Mouse (Mus musculus) heart, embryonic 12.5 days (tissue): ENCODE results near the gene Paxip1. TPM values are rescaled to one million over a fixed set of nuclear protein-coding genes. Genes with fewer than 3 reads are reported as not detected.
A peak's percentile ranks its signal among the peaks of the same experiment; 100 is the strongest.

ENCODE experiments used
- ATAC-seq: fragments of 200-750 bp; cut with Nextera tagmentation; 2 replicates; pipeline ENCODE4 v1.8.0; 2017; ENCODE audit warnings: moderate TSS enrichment, moderate library complexity; ENCODE audit not compliant: insufficient number of reproducible peaks, low FRiP score
- H3K27ac ChIP-seq: fragments of 300-500 bp; sonication (generic); 2 replicates; pipeline ENCODE4 v1.5.1; 2016; ENCODE audit warnings: mild to moderate bottlenecking, moderate library complexity; ENCODE audit not compliant: poor library complexity, severe bottlenecking
- H3K27me3 ChIP-seq: fragments of 300-500 bp; sonication (generic); replicated peaks from 2 replicates; pipeline ENCODE4 v1.6.1; 2016; ENCODE audit warnings: mild to moderate bottlenecking, moderate library complexity
- H3K36me3 ChIP-seq: fragments of 300-500 bp; sonication (generic); 2 replicates; pipeline ENCODE4 v1.6.1; 2016; ENCODE audit warnings: mild to moderate bottlenecking, moderate library complexity
- H3K4me1 ChIP-seq: fragments of 300-500 bp; sonication (generic); replicated peaks from 2 replicates; pipeline ENCODE4 v1.6.1; 2016; ENCODE audit warnings: mild to moderate bottlenecking
- H3K4me2 ChIP-seq: fragments of 300-500 bp; sonication (generic); 2 replicates; pipeline ENCODE4 v1.6.1; 2016; ENCODE audit warnings: mild to moderate bottlenecking, moderate library complexity
- H3K4me3 ChIP-seq: fragments of 300-500 bp; sonication (generic); 2 replicates; pipeline ENCODE4 v1.5.1; 2016; ENCODE audit warnings: mild to moderate bottlenecking
- H3K9ac ChIP-seq: fragments of 300-500 bp; sonication (generic); 2 replicates; pipeline ENCODE4 v1.6.1; 2016; ENCODE audit warnings: mild to moderate bottlenecking, moderate library complexity
- H3K9me3 ChIP-seq: fragments of 300-500 bp; sonication (generic); replicated peaks from 2 replicates; pipeline ENCODE4 v1.6.1; 2016; ENCODE audit warnings: mild to moderate bottlenecking, moderate library complexity
- WGBS: fragments of 180-500 bp; shearing (Covaris S2); methylation state at CpG from one replicate; pipeline ENCODE4 v1.1.7; 2016; 5-methylcytosine and 5-hydroxymethylcytosine counted together
- polyA plus RNA-seq: library from polyadenylated mRNA; unstranded; fragments of >200 nt; fragmentation: Nextera tagmentation; extraction: Ambion mirVana; gene quantifications from 2 replicates; pipeline ENCODE4 v1.2.1, GENCODE M21; 2016

The Paxip1 gene
- polyA plus RNA-seq, 1 experiment from 2014 or later, result 26.2 TPM

DNA sequence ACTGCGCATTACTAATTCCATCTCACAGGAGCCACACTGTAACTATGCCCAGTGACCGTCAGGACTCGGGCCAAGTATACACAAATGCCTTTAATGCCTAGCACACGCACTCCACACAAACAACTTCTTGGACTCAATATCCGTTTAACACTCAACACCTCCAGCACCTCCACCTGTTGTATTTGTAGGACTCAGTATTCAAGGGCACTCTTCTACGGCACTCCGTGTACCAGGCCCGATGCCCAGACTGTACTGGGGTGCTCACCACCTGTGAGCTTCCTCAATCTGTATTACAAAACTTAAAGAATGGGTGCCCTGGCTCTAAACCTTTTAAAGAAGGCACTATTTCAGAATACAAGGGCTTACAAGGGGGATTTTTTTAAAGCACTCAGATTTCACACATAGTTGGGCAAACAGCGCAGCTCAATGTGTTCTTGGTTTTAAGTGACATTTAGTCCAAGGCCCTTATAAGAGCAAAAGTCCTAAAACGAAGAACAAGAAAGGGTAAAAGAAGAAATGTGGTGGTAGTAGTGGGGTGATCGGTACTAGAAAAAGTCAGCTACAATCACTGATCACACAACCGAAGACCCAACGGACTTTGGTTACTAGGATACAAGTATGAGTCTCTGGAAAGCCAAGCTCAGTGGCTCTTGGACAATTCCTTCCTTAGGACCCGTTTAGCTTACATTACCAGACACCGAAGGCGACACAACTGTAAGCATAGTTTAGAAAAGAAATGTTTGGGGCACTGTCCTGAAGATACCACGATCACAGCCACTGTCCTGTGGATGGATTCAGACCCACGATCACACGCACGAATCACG lies 1.2 kb downstream of the Paxip1 start:
- no peak for ATAC-seq
- Histone ChIP-seq H3K27me3 (no peaks in the 10 kb centered on the region), H3K4me1 (peaks cover 25% of the 10 kb centered on the region), H3K9me3 (no peaks in the 10 kb centered on the region), H3K36me3 (peaks cover 37% of the 10 kb centered on the region), H3K4me2 (peak overlapping the region; percentile 76), H3K27ac (peak overlapping the region; percentile 93; the same call in 1 of the 2 replicates), H3K4me3 (peak overlapping the region; percentile 81), H3K9ac (peak overlapping the region; percentile 83)
- 29% methylated on average over 21 of the region's 21 CpGs for WGBS

DNA sequence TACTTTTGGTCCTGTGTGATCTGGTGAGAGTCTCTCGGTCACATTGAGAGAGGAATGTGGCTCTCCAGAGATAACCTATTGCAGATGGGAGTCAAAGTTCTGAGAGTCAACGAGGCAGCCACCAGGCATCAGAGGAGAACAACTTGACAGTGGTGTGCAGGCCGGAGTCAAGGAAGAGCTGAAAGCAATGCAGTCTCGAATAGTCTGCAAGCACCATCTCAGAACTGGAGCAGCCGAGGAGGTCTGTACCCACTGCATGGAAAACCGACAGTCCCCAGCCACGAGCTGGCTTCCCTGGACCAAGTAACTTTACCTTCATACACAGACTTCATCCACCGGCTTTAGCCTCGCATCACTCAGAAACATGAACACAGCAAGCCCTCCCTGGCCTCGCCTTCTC lies 1.9 kb downstream of the Paxip1 start:
- peaks cover 25% of the 10 kb centered on the region for H3K4me1 ChIP-seq
- peaks cover 44% of the 10 kb centered on the region for H3K36me3 ChIP-seq
- peak overlapping the region; percentile 83 for H3K9ac ChIP-seq
- 58% methylated on average over 10 of the region's 10 CpGs for WGBS
- H3K4me2 ChIP-seq, result peak overlapping the region; percentile 76
- H3K27ac ChIP-seq, result no peak overlapping the region
- no peaks in the 10 kb centered on the region for H3K9me3 ChIP-seq
- H3K27me3 ChIP-seq, result no peaks in the 10 kb centered on the region
- H3K4me3 ChIP-seq, result peak overlapping the region; percentile 81
- no peak for ATAC-seq

DNA sequence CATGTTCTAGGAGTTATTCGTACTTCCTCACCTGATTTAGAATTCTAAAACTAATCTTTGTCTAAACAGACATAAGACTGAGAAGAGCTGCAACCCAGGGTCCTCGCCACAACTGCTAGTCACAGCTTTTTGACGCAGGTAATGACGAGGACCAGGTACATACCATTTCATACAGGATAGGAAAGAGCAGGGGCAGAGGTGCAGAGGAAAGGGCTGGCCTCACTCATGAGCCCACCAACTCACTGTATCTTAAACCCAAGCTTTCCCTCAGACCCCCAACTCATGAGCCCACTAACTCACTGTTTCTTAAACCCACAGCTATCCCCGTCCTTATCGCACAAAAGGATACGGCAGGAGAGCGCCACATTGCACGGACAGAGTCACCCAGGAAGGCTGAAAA lies 8.1 kb downstream of the Paxip1 start:
- H3K4me1 ChIP-seq, result peaks cover 6% of the 10 kb centered on the region
- no peak for ATAC-seq
- no peak overlapping the region for H3K9ac ChIP-seq
- H3K4me3 ChIP-seq, result no peak overlapping the region
- peaks cover 85% of the 10 kb centered on the region for H3K36me3 ChIP-seq
- H3K27ac ChIP-seq, result no peak overlapping the region
- WGBS, result 95% methylated on average over 9 of the region's 9 CpGs
- no peaks in the 10 kb centered on the region for H3K9me3 ChIP-seq
- H3K27me3 ChIP-seq, result no peaks in the 10 kb centered on the region
- no peak overlapping the region for H3K4me2 ChIP-seq

DNA sequence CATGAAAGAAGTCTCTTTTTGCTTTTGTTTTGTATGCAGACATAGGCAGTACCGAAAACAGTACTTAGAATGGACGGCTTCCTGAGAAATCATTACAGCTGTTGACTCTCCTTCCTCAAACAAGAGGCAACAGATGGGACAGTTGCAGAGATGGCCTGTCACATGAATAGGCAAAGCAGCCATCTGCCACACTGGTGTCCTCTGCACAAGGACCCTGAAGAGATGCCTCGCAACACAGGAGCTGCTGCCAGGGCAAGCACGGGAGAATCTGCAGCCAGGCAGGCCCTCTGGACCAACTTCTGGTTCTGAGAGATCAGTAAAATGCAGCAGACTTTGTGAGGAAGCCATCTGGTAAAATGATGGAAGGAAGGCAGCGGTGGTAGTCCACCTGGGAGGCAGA lies 23.5 kb downstream of the Paxip1 start:
- Histone ChIP-seq H3K27me3 (no peaks in the 10 kb centered on the region), H3K4me1 (peaks cover 18% of the 10 kb centered on the region), H3K4me2 (no peak overlapping the region), H3K27ac (no peak overlapping the region), H3K9ac (no peak overlapping the region), H3K9me3 (no peaks in the 10 kb centered on the region), H3K4me3 (no peak overlapping the region), H3K36me3 (peaks cover 78% of the 10 kb centered on the region)
- no peak for ATAC-seq
- WGBS, result 84% methylated on average over 5 of the region's 5 CpGs

DNA sequence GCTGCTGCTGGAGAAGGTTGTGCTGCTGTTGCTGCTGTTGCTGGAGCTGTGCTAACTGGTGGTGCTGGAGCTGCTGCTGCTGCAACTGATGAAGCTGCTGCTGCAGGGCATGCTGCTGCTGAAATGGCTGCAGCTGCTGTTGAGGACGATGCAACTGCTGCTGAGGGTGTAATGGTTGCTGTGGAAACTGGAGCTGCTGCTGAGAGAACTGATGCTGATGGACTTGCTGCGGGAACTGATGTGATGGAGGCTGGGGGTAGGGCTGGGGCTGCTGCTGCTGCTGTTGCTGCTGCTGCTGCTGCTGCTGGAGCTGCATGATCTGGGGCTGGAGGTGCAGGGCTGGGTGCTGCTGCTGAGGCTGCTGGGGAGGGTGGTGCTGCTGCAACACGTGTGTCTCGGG lies 25.7 kb downstream of the Paxip1 start:
- H3K27me3 ChIP-seq, result no peaks in the 10 kb centered on the region

DNA sequence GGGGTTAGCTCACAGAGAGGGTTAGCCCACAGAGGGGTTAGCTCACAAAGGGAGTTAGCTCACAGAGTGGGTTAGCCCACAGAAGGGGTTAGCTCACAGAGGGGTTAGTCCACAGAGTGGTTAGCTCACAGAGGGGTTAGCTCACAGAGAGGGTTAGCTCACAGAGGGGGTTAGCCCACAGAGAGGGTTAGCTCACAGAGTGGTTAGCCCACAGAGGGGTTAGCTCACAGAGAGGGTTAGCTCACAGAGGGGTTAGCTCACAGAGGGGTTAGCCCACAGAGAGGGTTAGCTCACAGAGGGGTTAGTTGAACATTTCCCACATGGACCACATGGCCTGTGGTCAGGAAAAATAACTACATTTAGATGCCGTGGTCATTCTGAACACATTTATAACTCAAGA lies 46.5 kb downstream of the Paxip1 start:
- ATAC-seq, result no peak
- Histone ChIP-seq H3K4me3 (no peak overlapping the region), H3K4me2 (no peak overlapping the region), H3K27me3 (no peaks in the 10 kb centered on the region), H3K9ac (no peak overlapping the region), H3K27ac (no peak overlapping the region), H3K36me3 (peaks cover 68% of the 10 kb centered on the region), H3K9me3 (no peaks in the 10 kb centered on the region), H3K4me1 (no peaks in the 10 kb centered on the region)
- WGBS, result 95% methylated on average over 1 of the region's 1 CpGs

More for the DNA sequence above, 25.7 kb downstream of the Paxip1 start:
- 87% methylated on average over 4 of the region's 4 CpGs for WGBS
- Histone ChIP-seq H3K4me3 (no peak overlapping the region), H3K36me3 (peaks cover 80% of the 10 kb centered on the region), H3K9me3 (no peaks in the 10 kb centered on the region), H3K4me1 (peaks cover 18% of the 10 kb centered on the region), H3K27ac (no peak overlapping the region), H3K4me2 (no peak overlapping the region), H3K9ac (no peak overlapping the region)
- no peak for ATAC-seq

DNA sequence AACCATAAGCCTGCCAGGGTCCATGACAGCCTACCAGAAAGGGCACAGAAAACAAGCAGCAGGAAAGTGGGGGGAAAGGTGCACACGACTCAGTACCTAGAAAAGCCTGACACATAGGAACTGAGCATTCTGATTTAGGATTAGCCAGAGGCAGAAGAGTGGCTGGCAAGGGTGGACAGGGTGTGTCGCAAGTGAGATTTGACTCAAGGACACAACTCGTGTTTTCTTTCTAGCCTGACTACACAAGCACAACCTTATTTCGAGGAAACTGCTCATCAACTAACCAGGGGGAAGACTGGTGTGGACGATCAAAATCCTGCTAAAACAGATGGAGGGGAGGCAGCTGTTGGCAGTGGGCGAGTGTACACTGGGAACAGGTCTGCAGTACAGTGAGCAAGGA lies 52.3 kb downstream of the Paxip1 start:
- ATAC-seq, result no peak
- no peaks in the 10 kb centered on the region for H3K4me1 ChIP-seq
- no peak overlapping the region for H3K4me3 ChIP-seq
- no peaks in the 10 kb centered on the region for H3K27me3 ChIP-seq
- H3K9ac ChIP-seq, result no peak overlapping the region
- H3K4me2 ChIP-seq, result no peak overlapping the region
- H3K36me3 ChIP-seq, result peaks cover 33% of the 10 kb centered on the region
- peaks cover 9% of the 10 kb centered on the region; the same call in 1 of the 2 replicates for H3K9me3 ChIP-seq
- no peak overlapping the region for H3K27ac ChIP-seq
- WGBS, result 83% methylated on average over 6 of the region's 6 CpGs

DNA sequence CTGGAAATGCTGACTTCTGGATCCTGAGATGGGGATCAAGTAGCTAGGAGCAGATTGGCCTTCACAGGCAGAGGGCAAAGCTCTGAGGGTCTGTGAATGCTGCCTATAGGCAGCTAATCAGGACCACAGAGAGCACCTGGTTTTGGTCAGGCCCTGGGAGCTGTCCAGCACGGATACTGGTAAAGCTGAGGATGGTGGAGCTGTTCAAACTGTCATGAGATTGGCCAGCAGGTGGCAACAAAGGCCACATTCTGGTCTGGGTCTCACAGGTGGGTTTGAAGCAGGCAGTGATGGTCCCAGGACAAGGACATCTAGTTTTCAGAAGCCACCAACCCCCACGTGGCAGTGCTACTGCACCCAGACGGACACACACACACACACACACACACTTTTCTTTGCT lies 54.3 kb downstream of the Paxip1 start:
- peak; percentile 64 for ATAC-seq
- no peak overlapping the region for H3K27ac ChIP-seq
- 7% methylated on average over 3 of the region's 3 CpGs for WGBS
- H3K9me3 ChIP-seq, result peaks cover 9% of the 10 kb centered on the region; the same call in 1 of the 2 replicates
- H3K4me1 ChIP-seq, result no peaks in the 10 kb centered on the region
- no peak overlapping the region for H3K4me3 ChIP-seq
- H3K4me2 ChIP-seq, result no peak overlapping the region
- no peak overlapping the region for H3K9ac ChIP-seq
- H3K36me3 ChIP-seq, result peaks cover 14% of the 10 kb centered on the region
- no peaks in the 10 kb centered on the region for H3K27me3 ChIP-seq

DNA sequence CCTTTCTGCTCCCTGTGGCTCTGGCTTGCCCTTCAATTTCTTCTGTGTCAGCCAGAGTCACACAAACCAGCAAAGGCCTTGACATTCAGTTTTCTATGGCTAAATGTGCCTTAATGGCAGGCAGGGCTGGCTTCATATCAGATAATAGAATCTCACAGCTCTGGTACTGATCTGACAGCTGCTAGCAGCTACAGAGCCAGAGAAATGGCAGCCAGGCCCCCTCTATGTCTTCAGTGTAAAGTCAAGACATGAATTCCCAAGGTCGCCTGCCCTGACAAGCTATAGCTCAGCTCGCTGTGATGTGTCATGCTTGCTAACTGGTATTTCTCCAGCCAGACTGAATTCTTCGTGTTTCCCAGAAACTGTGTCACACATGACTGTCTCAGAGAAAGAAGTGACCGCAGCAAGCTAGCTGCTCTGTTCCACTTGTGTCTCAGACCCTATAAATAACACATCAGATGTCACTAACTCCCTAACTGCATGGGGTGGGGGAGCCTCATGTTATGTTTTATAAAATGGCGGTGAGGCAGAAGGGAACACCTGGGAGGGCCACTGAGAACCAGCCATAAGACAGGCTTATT lies 59.1 kb downstream of the Paxip1 start:
- WGBS, result 62% methylated on average over 5 of the region's 5 CpGs
- no peak overlapping the region for H3K4me3 ChIP-seq
- no peaks in the 10 kb centered on the region for H3K4me1 ChIP-seq
- H3K27ac ChIP-seq, result no peak overlapping the region
- no peaks in the 10 kb centered on the region for H3K27me3 ChIP-seq
- H3K9ac ChIP-seq, result no peak overlapping the region
- no peak for ATAC-seq
- H3K4me2 ChIP-seq, result no peak overlapping the region
- peaks cover 14% of the 10 kb centered on the region; the same call in 1 of the 2 replicates for H3K9me3 ChIP-seq
- H3K36me3 ChIP-seq, result no peaks in the 10 kb centered on the region

DNA sequence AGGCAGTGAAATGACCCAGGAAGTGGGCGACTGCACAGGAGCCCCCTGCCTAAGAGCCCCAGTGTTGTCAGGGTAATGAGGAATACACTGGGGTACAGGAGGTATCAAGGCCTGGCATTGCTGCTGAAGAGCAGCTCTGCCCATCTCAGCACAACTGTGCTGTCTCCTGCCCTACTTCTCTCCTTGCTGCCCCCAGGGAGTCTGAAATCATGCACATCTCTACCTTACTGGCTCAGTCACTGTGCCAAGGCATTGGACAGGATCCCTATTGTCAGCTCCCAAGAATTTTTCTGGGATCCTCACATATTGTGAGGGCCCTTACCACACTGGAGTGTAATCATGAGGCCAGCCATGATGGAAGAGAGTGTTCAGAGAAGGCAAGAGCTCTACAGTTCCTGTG lies 60.1 kb downstream of the Paxip1 start:
- WGBS, result 67% methylated on average over 1 of the region's 1 CpGs
- Histone ChIP-seq H3K4me2 (no peak overlapping the region), H3K4me1 (no peaks in the 10 kb centered on the region), H3K36me3 (no peaks in the 10 kb centered on the region), H3K27me3 (no peaks in the 10 kb centered on the region), H3K9me3 (peaks cover 14% of the 10 kb centered on the region; the same call in 1 of the 2 replicates), H3K4me3 (no peak overlapping the region), H3K27ac (no peak overlapping the region), H3K9ac (no peak overlapping the region)
- no peak for ATAC-seq

DNA sequence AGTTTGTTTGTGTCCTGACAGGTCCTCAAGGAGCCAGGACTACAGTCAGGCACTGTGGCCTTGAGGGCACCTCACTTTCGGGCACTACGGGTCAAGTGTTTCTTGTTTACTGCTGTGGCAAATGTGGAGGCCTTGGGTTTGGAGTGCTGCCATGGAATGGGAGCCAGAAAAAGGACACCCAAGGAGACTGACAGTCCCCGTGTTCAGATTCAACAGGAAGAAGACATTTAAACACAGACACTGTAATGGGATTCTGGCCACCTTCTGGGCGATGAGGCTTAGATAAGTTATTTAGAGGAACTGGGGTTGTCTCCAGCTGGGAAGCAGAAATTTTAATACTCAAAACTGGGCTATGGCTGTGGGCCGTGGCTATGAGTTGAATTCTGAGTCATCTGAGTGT lies 60.8 kb downstream of the Paxip1 start:
- H3K27ac ChIP-seq, result no peak overlapping the region
- no peak overlapping the region for H3K4me2 ChIP-seq
- ATAC-seq, result no peak
- H3K27me3 ChIP-seq, result no peaks in the 10 kb centered on the region
- peaks cover 14% of the 10 kb centered on the region; the same call in 1 of the 2 replicates for H3K9me3 ChIP-seq
- H3K4me3 ChIP-seq, result no peak overlapping the region
- WGBS, result 67% methylated on average over 5 of the region's 5 CpGs
- no peaks in the 10 kb centered on the region for H3K36me3 ChIP-seq
- H3K9ac ChIP-seq, result no peak overlapping the region
- H3K4me1 ChIP-seq, result no peaks in the 10 kb centered on the region
